Mouse (Mus musculus): ENCODE data around the gene Spata2. TPM values are rescaled to one million over a fixed set of nuclear protein-coding genes. Genes with fewer than 3 reads are reported as not detected.

The Spata2 gene
- polyA plus RNA-seq, 1 experiment: 60.6 TPM

GRCm38 (mm10) chr2:167435631-167436030 lies 57.1 kb downstream of the Spata2 start:
- H3K27ac ChIP-seq (ENCODE audit: control insufficient read depth, insufficient read depth, low read length): no peak overlapping the region
- no peak for DNase-seq
- peaks cover 18% of the 10 kb centered on the region for H3K36me3 ChIP-seq (ENCODE audit: control insufficient read depth, insufficient read depth, low read length)
- no peak overlapping the region for H3K4me3 ChIP-seq (ENCODE audit: control insufficient read depth, insufficient read depth, low read length)
- WGBS: 97% methylated on average over 2 of the region's 2 CpGs
- no peaks in the 10 kb centered on the region for H3K4me1 ChIP-seq (replicated peaks; ENCODE audit: control insufficient read depth, insufficient read depth, low read length)
- no peak for TF ChIP-seq CTCF (IDR thresholded peaks at IDR 0.05; ENCODE audit: borderline replicate concordance, control insufficient read depth, extremely low read depth, insufficient read depth, low read length, poor library complexity)
- TF ChIP-seq POLR2A (IDR thresholded peaks at IDR 0.05; ENCODE audit: control insufficient read depth, extremely low read depth, insufficient read depth, low read length, poor library complexity): no peak
- no peaks in the 10 kb centered on the region for H3K27me3 ChIP-seq (ENCODE audit: control insufficient read depth, insufficient read depth, low read length)

- Histone ChIP-seq H3K4me1 (replicated peaks; ENCODE audit: control insufficient read depth, insufficient read depth, low read length) (no peaks in the 10 kb centered on the region), H3K4me3 (ENCODE audit: control insufficient read depth, insufficient read depth, low read length) (no peak overlapping the region), H3K27me3 (ENCODE audit: control insufficient read depth, insufficient read depth, low read length) (no peaks in the 10 kb centered on the region), H3K27ac (ENCODE audit: control insufficient read depth, insufficient read depth, low read length) (no peak overlapping the region), H3K36me3 (ENCODE audit: control insufficient read depth, insufficient read depth, low read length) (peaks cover 18% of the 10 kb centered on the region)
- TF ChIP-seq CTCF (IDR thresholded peaks at IDR 0.05; ENCODE audit: borderline replicate concordance, control insufficient read depth, extremely low read depth, insufficient read depth, low read length, poor library complexity): no peak
- TF ChIP-seq POLR2A (IDR thresholded peaks at IDR 0.05; ENCODE audit: control insufficient read depth, extremely low read depth, insufficient read depth, low read length, poor library complexity): no peak
- 96% methylated on average over 6 of the region's 6 CpGs for WGBS
- no peak for DNase-seq
These were observed 58.1 kb downstream of the Spata2 start for GRCm38 (mm10) chr2:167434570-167434969.

GRCm38 (mm10) chr2:167431418-167431776 lies 61.3 kb downstream of the Spata2 start:
- Histone ChIP-seq H3K27ac (ENCODE audit: control insufficient read depth, insufficient read depth, low read length) (no peak overlapping the region), H3K4me1 (replicated peaks; ENCODE audit: control insufficient read depth, insufficient read depth, low read length) (no peaks in the 10 kb centered on the region), H3K36me3 (ENCODE audit: control insufficient read depth, insufficient read depth, low read length) (peaks cover 38% of the 10 kb centered on the region), H3K4me3 (ENCODE audit: control insufficient read depth, insufficient read depth, low read length) (no peak overlapping the region), H3K27me3 (ENCODE audit: control insufficient read depth, insufficient read depth, low read length) (no peaks in the 10 kb centered on the region)
- WGBS: 91% methylated on average over 7 of the region's 7 CpGs
- no peak for DNase-seq
- TF ChIP-seq CTCF (IDR thresholded peaks at IDR 0.05; ENCODE audit: borderline replicate concordance, control insufficient read depth, extremely low read depth, insufficient read depth, low read length, poor library complexity): no peak
- no peak for TF ChIP-seq POLR2A (IDR thresholded peaks at IDR 0.05; ENCODE audit: control insufficient read depth, extremely low read depth, insufficient read depth, low read length, poor library complexity)

Other genes starting within 250 kb of the Spata2 start
- 10.9 and 14.2 TPM in 2 replicates for gene B4galt5, start 143.7 kb downstream of the Spata2 start, polyA plus RNA-seq (2012; rRNA removed)
- 75.4 and 90.9 TPM in 2 replicates for gene Slc9a8, start 71.2 kb downstream of the Spata2 start, polyA plus RNA-seq (2012; rRNA removed)
- gene Rnf114, start 242 bp downstream of the Spata2 start, polyA plus RNA-seq (2012; rRNA removed): 189 and 234 TPM in 2 replicates
- 10.6 and 10.7 TPM in 2 replicates for gene Snai1, start 45.3 kb upstream of the Spata2 start, polyA plus RNA-seq (2012; rRNA removed)
- gene Ube2v1, start 139.2 kb upstream of the Spata2 start, polyA plus RNA-seq (2012; rRNA removed): 161 and 174 TPM in 2 replicates
- 9.5 and 15.3 TPM in 2 replicates for gene Gm20431, start 168.6 kb upstream of the Spata2 start, polyA plus RNA-seq (2012; rRNA removed)
- 69.6 and 135 TPM in 2 replicates for gene Cebpb, start 196.0 kb upstream of the Spata2 start, polyA plus RNA-seq (2012; rRNA removed)
- 209 and 215 TPM in 2 replicates for gene Tmem189, start 196.9 kb upstream of the Spata2 start, polyA plus RNA-seq (2012; rRNA removed)

All from thymus, adult 2 months (tissue).